11 mouse cellular contexts compared by ENCODE assay signal in the genomic region with DNA sequence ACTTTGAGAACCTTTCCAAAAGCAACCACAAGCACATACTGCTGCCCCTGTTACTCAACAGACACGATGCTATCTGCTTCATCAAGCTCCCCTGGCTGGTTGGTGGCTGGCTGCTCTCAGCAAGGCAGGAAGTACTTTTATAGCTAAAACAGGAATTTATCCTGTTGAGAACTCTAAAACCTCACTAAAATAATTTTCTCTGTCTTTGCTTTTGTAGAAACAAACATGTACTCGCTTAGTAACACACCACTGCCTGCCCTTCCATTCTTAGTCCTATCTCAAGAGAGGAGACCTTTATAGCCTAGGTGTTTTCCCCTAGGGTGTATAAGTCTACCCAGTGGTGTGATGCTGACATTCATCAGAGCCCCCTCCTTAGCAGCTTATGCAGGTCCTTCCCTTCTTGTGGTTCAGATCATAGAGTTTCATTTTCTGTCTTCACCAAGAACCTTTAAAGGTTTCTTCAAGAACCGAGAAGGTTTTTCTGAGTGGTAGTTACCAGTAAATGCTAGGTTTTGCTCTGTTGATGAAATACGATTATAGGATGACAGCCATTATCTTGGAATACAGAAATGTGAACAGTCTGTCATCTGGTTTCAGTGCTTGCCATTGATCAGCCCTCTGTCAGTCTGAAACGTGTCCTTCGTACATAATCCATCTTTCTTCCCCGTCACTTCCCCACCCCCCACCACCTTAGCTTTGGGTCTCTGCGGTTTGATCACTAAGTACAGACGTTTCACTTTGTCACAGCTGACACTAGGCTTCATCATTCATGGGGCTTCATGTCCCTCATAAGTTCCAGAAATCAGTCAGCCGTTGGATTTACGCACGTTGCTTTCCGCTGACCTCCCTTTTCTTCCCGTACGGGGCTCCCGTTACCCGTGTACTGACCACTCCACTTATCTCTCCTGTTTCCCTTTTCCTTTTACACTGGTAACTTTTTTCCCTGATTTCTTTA. TPM values are rescaled to one million over a fixed set of nuclear protein-coding genes. Genes with fewer than 3 reads are reported as not detected.
DNase-seq lines count a peak whose midpoint lies in the region; ATAC-seq and TF ChIP-seq lines count a peak whose summit lies in the region.
"Had no signal": no experiment of that assay in that cellular context is flagged by ENCODE, and none has a peak within 500 bp of the region (broad histone marks: within the 10 kb centered on the region; RNA-seq: fewer than 3 reads in every experiment).

No protein-coding gene starts in this region.

- H3K4me1 ChIP-seq in heart, embryonic 16.5 days (ENCODE audit: control insufficient read depth, insufficient read depth, low read length), result no peaks in the 10 kb centered on the region
- no peaks in the 10 kb centered on the region; the same call in 1 of the 2 replicates for H3K4me1 ChIP-seq in heart, adult 2 months (ENCODE audit: control insufficient read depth, insufficient read depth, low read length)

- no peaks in the 10 kb centered on the region for H3K9me3 ChIP-seq in heart, embryonic 16.5 days (replicated peaks; ENCODE audit: control insufficient read depth, low read length)

- H3K36me3 ChIP-seq in heart, embryonic 16.5 days (ENCODE audit: control insufficient read depth, insufficient read depth), result no peaks in the 10 kb centered on the region
- H3K36me3 ChIP-seq in heart, adult 2 months (ENCODE audit: control insufficient read depth, insufficient read depth, low read length), result no peaks in the 10 kb centered on the region

- no peaks in the 10 kb centered on the region for H3K27me3 ChIP-seq in heart, embryonic 16.5 days (ENCODE audit: control insufficient read depth, insufficient read depth, low read length)
- H3K27me3 ChIP-seq in heart, adult 2 months (ENCODE audit: control insufficient read depth, insufficient read depth, low read length), result no peaks in the 10 kb centered on the region

- peak overlapping the region; percentile 38 for H3K4me3 ChIP-seq in heart, embryonic 16.5 days (ENCODE audit: low read length)
- no peak overlapping the region for H3K4me3 ChIP-seq in heart, adult 2 months

- no peak for TF ChIP-seq EP300 in heart, adult 2 months (IDR thresholded peaks at IDR 0.05; ENCODE audit: insufficient read depth, low read depth, low read length)

- 43% methylated on average over 17 of the region's 17 CpGs for WGBS in heart, embryonic 16.5 days
- WGBS in heart, adult 2 months, result 47% methylated on average over 17 of the region's 17 CpGs

- no peak for DNase-seq in heart, adult 2 months
- peak; percentile 80 for DNase-seq in CD4-positive, CD25-positive, alpha-beta regulatory T cell, adult 2 months (ENCODE audit: low read depth, low spot score)
- DNase-seq in induced T-regulatory cell, adult 2 months (ENCODE audit: low read depth), result peak; percentile 91
- DNase-seq in natural killer cell, adult 2 months (ENCODE audit: low spot score in 2 of 2), result peak; percentile 67 to 82
- no peak for DNase-seq in gastrocnemius, adult 8-10 months (ENCODE audit: low spot score in 2 of 2)
- no peak for DNase-seq in cerebellum, adult 11-12 months
- DNase-seq in yolk sac, embryonic 10.5 days (ENCODE audit: low spot score), result no peak
- DNase-seq: cerebellum, adult 11 months; gastrocnemius, postnatal 10 days had no signal

- H3K27ac ChIP-seq in heart, embryonic 16.5 days (ENCODE audit: low read length), result peak overlapping the region; percentile 51
- no peak overlapping the region for H3K27ac ChIP-seq in heart, adult 2 months

- no peak for TF ChIP-seq POLR2A in heart, adult 2 months (IDR thresholded peaks at IDR 0.05; ENCODE audit: insufficient read depth, low read depth, low read length)

- TF ChIP-seq CTCF in heart, adult 2 months (IDR thresholded peaks at IDR 0.05), result no peak

- H3K4me2 ChIP-seq in heart, embryonic 16.5 days (ENCODE audit: low read depth, low read length), result peak overlapping the region; percentile 54

- intact Hi-C loops in heart, adult 2 months (cut with DNase I), result no loop called here

- H3K9ac ChIP-seq in heart, embryonic 16.5 days (ENCODE audit: low read length), result no peak overlapping the region
- H3K9ac ChIP-seq in heart, adult 2 months (ENCODE audit: low read depth, low read length), result no peak overlapping the region

- ATAC-seq in heart, embryonic 16.5 days (replicated peaks; ENCODE audit: extremely low read depth, insufficient read depth, low FRiP score), result peak; percentile 67

- no peaks in the 10 kb centered on the region for H3K79me2 ChIP-seq in heart, adult 2 months (replicated peaks; ENCODE audit: control insufficient read depth, insufficient read depth, low read length)

RNA-seq across cellular contexts. Expression of a gene that starts 1.6 kb away (rescaled TPM):
- 2.5 and 3.9 TPM in 2 replicates for polyA plus RNA-seq in heart, embryonic 16.5 days (2015; fragmentation: Nextera tagmentation; extraction: Ambion mirVana)
- under 1 TPM; 0.52 to 0.84 TPM for total RNA-seq in heart, adult 2 months (2021)
- 0.64 and 1.1 TPM in 2 replicates for polyA plus RNA-seq in heart, adult 2 months (2012; rRNA removed)
- under 1 TPM in 1 of 4 experiments, not detected in 3; 0.15 TPM for total RNA-seq in gastrocnemius, adult 8-10 months (2022)
- total RNA-seq: MEL had no signal

RNA-seq across cellular contexts. Expression of a gene that starts 10.8 kb away (rescaled TPM):
- 5.4 and 6.4 TPM in 2 replicates for polyA plus RNA-seq in heart, embryonic 16.5 days (2015; fragmentation: Nextera tagmentation; extraction: Ambion mirVana)
- total RNA-seq in heart, adult 2 months (2021), result 1 to 10 TPM; 7.3 to 8.3 TPM
- polyA plus RNA-seq in heart, adult 2 months (2012; rRNA removed), result 5.0 and 11.5 TPM in 2 replicates
- 1 to 10 TPM; 4.7 to 5.5 (median 5.0) TPM for total RNA-seq in gastrocnemius, adult 8-10 months (2022)
- total RNA-seq: MEL had no signal

Comparison
In these comparisons a context has a peak if more than half of its experiments do, and no peak if none do; other contexts are left out.
1. DNase-seq: peak in CD4-positive, CD25-positive, alpha-beta regulatory T cell, adult 2 months (single experiment), induced T-regulatory cell, adult 2 months (single experiment) and natural killer cell, adult 2 months (2 of 2); none in heart, adult 2 months (0 of 2), gastrocnemius, adult 8-10 months (0 of 2), cerebellum, adult 11-12 months (single experiment) and yolk sac, embryonic 10.5 days (single experiment).